Mouse (Mus musculus) heart, embryonic 16.5 days (tissue): ENCODE measurements around the gene Tbc1d9b. TPM values are rescaled to one million over a fixed set of nuclear protein-coding genes. Genes with fewer than 3 reads are reported as not detected.

Experiments
- ATAC-seq: fragments of 200-750 bp; cut with Nextera tagmentation; replicated peaks from 2 replicates; pipeline ENCODE4 v1.8.0; 2017; ENCODE audit warnings: moderate number of reproducible peaks; ENCODE audit not compliant: insufficient read depth, low FRiP score; ENCODE audit errors: extremely low read depth
- H3K27ac ChIP-seq: fragments of 300-500 bp; sonication (generic); 2 replicates; pipeline ENCODE4 v1.5.1; 2014; ENCODE audit warnings: mild to moderate bottlenecking, low read length, control low read depth, moderate library complexity
- H3K27me3 ChIP-seq: fragments of 300-500 bp; sonication (generic); 2 replicates; pipeline ENCODE4 v1.6.1; 2014; ENCODE audit warnings: low read length, mixed read lengths; ENCODE audit not compliant: control insufficient read depth, insufficient read depth
- H3K36me3 ChIP-seq: fragments of 300-500 bp; sonication (generic); 2 replicates; pipeline ENCODE4 v1.6.1; 2014; ENCODE audit not compliant: control insufficient read depth, insufficient read depth
- H3K4me1 ChIP-seq: fragments of 300-500 bp; sonication (generic); 2 replicates; pipeline ENCODE4 v1.6.1; 2014; ENCODE audit warnings: low read length, mixed read lengths; ENCODE audit not compliant: control insufficient read depth, insufficient read depth
- H3K4me2 ChIP-seq: fragments of 300-500 bp; sonication (generic); 2 replicates; pipeline ENCODE4 v1.6.1; 2014; ENCODE audit warnings: low read depth, mild to moderate bottlenecking, control low read depth, low read length
- H3K4me3 ChIP-seq: fragments of 300-500 bp; sonication (generic); 2 replicates; pipeline ENCODE4 v1.5.1; 2014; ENCODE audit warnings: mild to moderate bottlenecking, control low read depth, low read length
- H3K9ac ChIP-seq: fragments of 300-500 bp; sonication (generic); 2 replicates; pipeline ENCODE4 v1.6.1; 2014; ENCODE audit warnings: low read length, control low read depth
- H3K9me3 ChIP-seq: fragments of 300-500 bp; sonication (generic); replicated peaks from 2 replicates; pipeline ENCODE4 v1.6.1; 2016; ENCODE audit warnings: low read length; ENCODE audit not compliant: control insufficient read depth
- WGBS: fragments of 180-500 bp; shearing (Covaris S2); extraction: QIAGEN DNeasy Blood & Tissue Kit; methylation state at CpG from one replicate; pipeline ENCODE4 v1.1.7; 2014; 5-methylcytosine and 5-hydroxymethylcytosine counted together
- polyA plus RNA-seq: library from polyadenylated mRNA; unstranded; fragments of >200 nt; fragmentation: Nextera tagmentation; extraction: Ambion mirVana; gene quantifications from 2 replicates; pipeline ENCODE4 v1.2.1, GENCODE M21; 2015

Tbc1d9b gene
- polyA plus RNA-seq, 1 experiment from 2014 or later, result 34.1 TPM

DNA sequence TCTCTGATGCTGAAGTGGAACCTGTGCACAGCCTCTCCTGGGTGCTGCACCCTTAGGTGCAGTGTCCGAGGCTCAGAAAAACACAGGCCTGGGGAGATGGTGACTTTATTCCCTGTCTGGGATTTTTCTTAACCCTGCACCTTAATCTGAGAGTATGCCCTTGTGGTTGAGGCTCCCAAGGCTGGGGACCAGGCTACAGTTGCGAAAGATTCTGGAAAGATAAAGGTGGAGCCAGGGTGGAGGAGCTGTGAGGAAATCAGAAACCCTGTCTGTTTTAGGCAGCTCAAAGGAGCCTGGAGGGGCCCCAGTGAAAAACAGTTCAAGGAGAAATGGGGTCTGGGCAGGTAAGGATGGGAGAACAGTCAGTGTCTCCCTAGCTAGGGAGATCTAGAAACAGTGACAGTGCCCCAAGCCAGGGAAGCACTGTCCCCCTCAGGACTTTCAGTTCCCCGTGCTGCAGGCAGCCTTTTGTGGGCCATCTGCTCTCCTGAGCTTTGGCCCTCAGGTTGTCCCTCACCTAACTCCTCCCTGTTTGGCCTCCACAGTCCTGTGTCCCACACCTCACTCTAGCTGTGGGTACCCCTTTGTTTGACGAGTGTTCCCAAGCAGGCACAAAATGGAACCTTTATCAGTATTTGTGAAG lies 85.6 kb downstream of the Tbc1d9b start:
- no peak overlapping the region for H3K4me2 ChIP-seq
- 67% methylated on average over 4 of the region's 4 CpGs for WGBS
- no peak overlapping the region for H3K4me3 ChIP-seq

DNA sequence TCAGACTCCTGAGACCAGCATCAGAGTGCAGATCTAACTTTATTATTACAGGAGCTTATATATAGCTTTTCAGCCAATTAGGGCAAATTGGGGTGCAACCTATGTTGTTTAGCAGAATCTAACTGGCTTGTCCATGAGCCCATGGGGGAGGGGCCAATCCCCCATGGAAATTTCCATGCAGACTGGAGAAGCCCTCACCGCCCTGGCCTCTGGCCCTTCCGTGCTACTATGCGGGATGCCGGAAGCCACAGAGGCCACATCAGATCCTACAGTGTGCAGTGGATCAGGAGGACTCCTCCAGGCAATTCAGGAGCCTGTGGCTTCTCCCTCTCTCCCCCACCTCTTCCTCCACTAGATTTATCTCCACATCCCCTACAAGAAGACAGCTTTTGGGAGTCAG lies 86.6 kb downstream of the Tbc1d9b start:
- H3K27ac ChIP-seq, result 0 out of 2 replicates have a peak overlapping the region, but pooled peaks have one; percentile 27
- H3K9me3 ChIP-seq, result no peaks in the 10 kb centered on the region
- H3K27me3 ChIP-seq, result no peaks in the 10 kb centered on the region
- no peaks in the 10 kb centered on the region for H3K36me3 ChIP-seq
- H3K4me3 ChIP-seq, result no peak overlapping the region
- H3K9ac ChIP-seq, result no peak overlapping the region
- H3K4me2 ChIP-seq, result no peak overlapping the region
- H3K4me1 ChIP-seq, result peaks cover 20% of the 10 kb centered on the region
- no peak for ATAC-seq
- 48% methylated on average over 4 of the region's 4 CpGs for WGBS

More for the DNA sequence above, 85.6 kb downstream of the Tbc1d9b start:
- Histone ChIP-seq H3K27ac (no peak overlapping the region), H3K4me1 (peaks cover 26% of the 10 kb centered on the region), H3K9me3 (no peaks in the 10 kb centered on the region), H3K9ac (no peak overlapping the region), H3K36me3 (no peaks in the 10 kb centered on the region), H3K27me3 (no peaks in the 10 kb centered on the region)
- no peak for ATAC-seq

DNA sequence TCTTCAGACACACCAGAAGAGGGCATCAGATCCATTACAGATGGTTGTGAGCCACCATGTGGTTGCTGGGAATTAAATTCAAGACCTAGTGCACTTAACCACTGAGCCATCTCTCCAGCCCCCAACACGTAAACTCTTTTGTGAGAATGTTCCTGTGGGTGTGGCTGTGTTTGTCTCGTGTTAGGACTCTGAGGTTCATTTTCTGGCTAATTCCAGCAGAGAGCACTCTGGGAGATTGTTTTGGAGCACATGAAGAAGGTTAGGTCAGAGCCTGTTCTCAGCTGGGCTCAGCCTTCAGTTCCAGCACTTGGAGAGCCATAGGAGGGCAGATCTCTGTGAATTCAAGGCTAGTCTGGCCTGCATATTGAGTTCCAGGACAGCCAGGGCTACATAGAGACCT lies 88.6 kb downstream of the Tbc1d9b start:
- no peak overlapping the region for H3K4me3 ChIP-seq
- H3K36me3 ChIP-seq, result no peaks in the 10 kb centered on the region
- no peak for ATAC-seq
- H3K27ac ChIP-seq, result no peak overlapping the region
- H3K9me3 ChIP-seq, result no peaks in the 10 kb centered on the region
- H3K27me3 ChIP-seq, result no peaks in the 10 kb centered on the region
- 56% methylated on average over 2 of the region's 2 CpGs for WGBS
- no peak overlapping the region for H3K9ac ChIP-seq
- no peak overlapping the region for H3K4me2 ChIP-seq
- peaks cover 18% of the 10 kb centered on the region for H3K4me1 ChIP-seq

Other genes starting within 250 kb of the Tbc1d9b start
- 0.20 and 0.30 TPM in 2 replicates for gene Rasgef1c, start 229.6 kb upstream of the Tbc1d9b start, polyA plus RNA-seq
- 31.8 and 32.4 TPM in 2 replicates for gene Rnf130, start 106.0 kb upstream of the Tbc1d9b start, polyA plus RNA-seq
- 9.4 and 9.6 TPM in 2 replicates for gene Mrnip, start 43.0 kb downstream of the Tbc1d9b start, polyA plus RNA-seq
- 261 and 264 TPM in 2 replicates for gene Sqstm1, start 79.4 kb downstream of the Tbc1d9b start, polyA plus RNA-seq
- 11.8 and 29.2 TPM in 2 replicates for gene Mgat4b, start 79.5 kb downstream of the Tbc1d9b start, polyA plus RNA-seq
- 1.5 and 2.3 TPM in 2 replicates for gene Ltc4s, start 107.2 kb downstream of the Tbc1d9b start, polyA plus RNA-seq
- 2.6 and 3.0 TPM in 2 replicates for gene Maml1, start 160.9 kb downstream of the Tbc1d9b start, polyA plus RNA-seq
- gene Canx, start 194.3 kb downstream of the Tbc1d9b start, polyA plus RNA-seq, result 264 and 274 TPM in 2 replicates
- not detected in 2 replicates for gene Cby3, start 223.1 kb downstream of the Tbc1d9b start, polyA plus RNA-seq
- 229 and 252 TPM in 2 replicates for gene Hnrnph1, start 245.6 kb downstream of the Tbc1d9b start, polyA plus RNA-seq